17 mouse cellular contexts compared by ENCODE assay signal in the genomic region with DNA sequence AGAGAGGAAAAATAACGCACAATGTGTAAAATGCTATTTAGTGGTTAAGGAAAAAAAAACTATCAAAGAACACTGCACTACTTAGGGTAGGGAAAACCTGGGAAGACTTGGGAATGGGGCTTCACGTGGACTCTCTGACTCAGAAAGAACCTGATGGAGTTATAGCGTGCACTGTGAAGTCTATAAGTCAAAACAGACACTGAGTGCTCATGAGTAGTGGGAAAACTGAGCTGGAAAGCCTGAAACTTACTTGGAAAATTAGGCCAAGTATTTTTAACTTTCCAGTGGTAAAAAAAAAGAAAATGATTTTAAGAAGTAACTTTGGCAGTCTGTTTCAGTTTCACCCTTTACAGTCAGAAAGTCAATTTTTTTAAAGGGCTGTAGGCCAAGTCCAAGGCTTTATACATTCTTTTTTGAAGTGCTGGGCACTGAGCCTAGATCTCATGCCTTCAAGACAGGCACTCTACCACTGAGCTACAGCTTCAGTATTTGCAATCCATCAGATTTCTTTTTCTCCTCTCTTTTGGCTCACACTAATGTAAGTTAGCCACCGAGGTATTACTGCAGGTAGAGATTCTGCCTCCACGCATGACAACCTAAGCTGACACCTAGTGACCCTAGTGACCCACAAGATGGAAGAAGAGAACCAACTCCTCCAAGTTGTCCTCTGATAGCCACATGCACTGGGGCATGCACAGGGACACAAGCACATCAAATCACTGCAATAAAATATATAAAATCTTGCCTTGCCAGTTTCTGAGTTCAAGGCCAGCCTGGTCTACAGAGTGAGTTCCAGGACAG. TPM values are rescaled to one million over a fixed set of nuclear protein-coding genes. Genes with fewer than 3 reads are reported as not detected.
DNase-seq lines count a peak whose midpoint lies in the region; ATAC-seq and TF ChIP-seq lines count a peak whose summit lies in the region.
"Had no signal": no experiment of that assay in that cellular context is flagged by ENCODE, and none has a peak within 500 bp of the region (broad histone marks: within the 10 kb centered on the region; RNA-seq: fewer than 3 reads in every experiment).

No protein-coding gene starts in this region.

- DNase-seq in embryonic facial prominence, embryonic 10.5 days (ENCODE audit: low spot score) = no peak
- peak; percentile 57 for DNase-seq in kidney, postnatal 0 days (ENCODE audit: low spot score)
- peak; percentile 93 for DNase-seq in adipocyte (ENCODE audit: low spot score)
- no peak for DNase-seq in cerebellum, adult 9-10 months
- DNase-seq in left cerebral cortex, postnatal 10 days (ENCODE audit: extremely low spot score in 1 of 2, low spot score in 2 of 2) = no peak
- DNase-seq: adrenal gland, postnatal 25 days; B cell, adult 2 months; cerebellum, postnatal 10 days; embryo, embryonic 11 days; kidney, postnatal 25 days; layer of hippocampus, postnatal 36 days had no signal

- intact Hi-C loops in left cerebral cortex, postnatal 10 days (cut with DNase I) = no loop called here

- H3K9ac ChIP-seq in embryonic facial prominence, embryonic 13.5 days = no peak overlapping the region
- no peak overlapping the region for H3K9ac ChIP-seq in kidney, postnatal 0 days (ENCODE audit: low read depth, low read length)
- H3K9ac ChIP-seq in kidney, embryonic 14.5 days (ENCODE audit: low read depth, low read length) = no peak overlapping the region
- peak overlapping the region; percentile 14; the same call in 1 of the 2 replicates for H3K9ac ChIP-seq in lung, embryonic 16.5 days (ENCODE audit: low read length)
- H3K9ac ChIP-seq: neural tube, embryonic 13.5 days had no signal

- H3K36me3 ChIP-seq in embryonic facial prominence, embryonic 13.5 days = peaks cover 26% of the 10 kb centered on the region; the same call in 1 of the 2 replicates
- peaks cover 45% of the 10 kb centered on the region for H3K36me3 ChIP-seq in embryonic facial prominence, embryonic 10.5 days (replicated peaks)
- H3K36me3 ChIP-seq in kidney, postnatal 0 days (ENCODE audit: insufficient read depth, low read length) = peaks cover 8% of the 10 kb centered on the region; the same call in 1 of the 2 replicates
- peaks cover 20% of the 10 kb centered on the region for H3K36me3 ChIP-seq in kidney, embryonic 14.5 days (ENCODE audit: control insufficient read depth, insufficient read depth, low read length)
- H3K36me3 ChIP-seq in lung, embryonic 16.5 days (ENCODE audit: control insufficient read depth, insufficient read depth, low read length) = peaks cover 2% of the 10 kb centered on the region

- no peak for TF ChIP-seq CTCF in kidney, postnatal 0 days (IDR thresholded peaks at IDR 0.05; ENCODE audit: low read depth)

- H3K27ac ChIP-seq in embryonic facial prominence, embryonic 13.5 days = peak overlapping the region; percentile 83
- no peak overlapping the region for H3K27ac ChIP-seq in embryonic facial prominence, embryonic 10.5 days (replicated peaks)
- no peak overlapping the region for H3K27ac ChIP-seq in kidney, postnatal 0 days
- H3K27ac ChIP-seq in kidney, embryonic 14.5 days (ENCODE audit: low read depth, low read length) = no peak overlapping the region
- peak overlapping the region; percentile 80 for H3K27ac ChIP-seq in lung, embryonic 16.5 days (ENCODE audit: low read length)
- H3K27ac ChIP-seq: forebrain, embryonic 10.5 days; neural tube, embryonic 13.5 days had no signal

- H3K27me3 ChIP-seq in embryonic facial prominence, embryonic 13.5 days = no peaks in the 10 kb centered on the region
- H3K27me3 ChIP-seq in embryonic facial prominence, embryonic 10.5 days (replicated peaks; ENCODE audit: low read depth, poor library complexity, severe bottlenecking) = no peaks in the 10 kb centered on the region
- H3K27me3 ChIP-seq in kidney, postnatal 0 days (ENCODE audit: insufficient read depth, low read length) = no peaks in the 10 kb centered on the region
- no peaks in the 10 kb centered on the region for H3K27me3 ChIP-seq in kidney, embryonic 14.5 days (ENCODE audit: control insufficient read depth, insufficient read depth, low read length)
- H3K27me3 ChIP-seq in lung, embryonic 16.5 days (ENCODE audit: control insufficient read depth, insufficient read depth, low read depth, low read length) = no peaks in the 10 kb centered on the region
- H3K27me3 ChIP-seq: neural tube, embryonic 13.5 days had no signal

- 0 out of 2 replicates have a peak, but pooled peaks have one; percentile 37 for ATAC-seq in embryonic facial prominence, embryonic 13.5 days (ENCODE audit: insufficient number of reproducible peaks, insufficient read depth, low FRiP score, low TSS enrichment, low read depth)
- no peak for ATAC-seq in kidney, postnatal 0 days (replicated peaks; ENCODE audit: low FRiP score, low read depth)
- ATAC-seq in kidney, embryonic 14.5 days (ENCODE audit: low FRiP score, low TSS enrichment) = no peak
- peak; percentile 94 for ATAC-seq in lung, embryonic 16.5 days (ENCODE audit: low read depth)
- ATAC-seq: inflammation-experienced regulatory T-cells, adult 6 months had no signal

- no peak overlapping the region for H3K4me2 ChIP-seq in embryonic facial prominence, embryonic 13.5 days
- H3K4me2 ChIP-seq in kidney, postnatal 0 days (ENCODE audit: low read length) = no peak overlapping the region
- no peak overlapping the region for H3K4me2 ChIP-seq in kidney, embryonic 14.5 days (replicated peaks; ENCODE audit: low read depth, low read length)
- H3K4me2 ChIP-seq in lung, embryonic 16.5 days (ENCODE audit: low read depth, low read length) = no peak overlapping the region
- H3K4me2 ChIP-seq: neural tube, embryonic 13.5 days had no signal

- H3K9me3 ChIP-seq in embryonic facial prominence, embryonic 13.5 days = no peaks in the 10 kb centered on the region
- H3K9me3 ChIP-seq in embryonic facial prominence, embryonic 10.5 days = no peaks in the 10 kb centered on the region
- no peaks in the 10 kb centered on the region for H3K9me3 ChIP-seq in kidney, postnatal 0 days (replicated peaks; ENCODE audit: low read length)
- H3K9me3 ChIP-seq in kidney, embryonic 14.5 days (ENCODE audit: control insufficient read depth, low read length) = no peaks in the 10 kb centered on the region
- H3K9me3 ChIP-seq in lung, embryonic 16.5 days (ENCODE audit: control insufficient read depth, low read length) = no peaks in the 10 kb centered on the region
- H3K9me3 ChIP-seq: forebrain, embryonic 10.5 days; neural tube, embryonic 13.5 days had no signal

- H3K4me1 ChIP-seq in embryonic facial prominence, embryonic 13.5 days = peaks cover 10% of the 10 kb centered on the region
- no peaks in the 10 kb centered on the region; the same call in 1 of the 2 replicates for H3K4me1 ChIP-seq in embryonic facial prominence, embryonic 10.5 days
- H3K4me1 ChIP-seq in kidney, postnatal 0 days (replicated peaks; ENCODE audit: insufficient read depth, low read length) = no peaks in the 10 kb centered on the region
- H3K4me1 ChIP-seq in kidney, embryonic 14.5 days (ENCODE audit: control insufficient read depth, insufficient read depth, low read length) = no peaks in the 10 kb centered on the region
- H3K4me1 ChIP-seq in lung, embryonic 16.5 days (replicated peaks; ENCODE audit: control insufficient read depth, insufficient read depth, low read length) = peaks cover 3% of the 10 kb centered on the region
- H3K4me1 ChIP-seq: forebrain, embryonic 10.5 days; neural tube, embryonic 13.5 days had no signal

- H3K4me3 ChIP-seq in embryonic facial prominence, embryonic 13.5 days = no peak overlapping the region
- H3K4me3 ChIP-seq in embryonic facial prominence, embryonic 10.5 days = no peak overlapping the region
- no peak overlapping the region for H3K4me3 ChIP-seq in kidney, postnatal 0 days (replicated peaks; ENCODE audit: low read depth, low read length)
- no peak overlapping the region for H3K4me3 ChIP-seq in kidney, embryonic 14.5 days (ENCODE audit: low read length)
- no peak overlapping the region for H3K4me3 ChIP-seq in lung, embryonic 16.5 days (ENCODE audit: low read length)
- H3K4me3 ChIP-seq: forebrain, embryonic 10.5 days; neural tube, embryonic 13.5 days had no signal

- 51% methylated on average over 5 of the region's 5 CpGs for WGBS in embryonic facial prominence, embryonic 13.5 days
- 88% methylated on average over 5 of the region's 5 CpGs for WGBS in embryonic facial prominence, embryonic 10.5 days
- 69% methylated on average over 5 of the region's 5 CpGs for WGBS in kidney, postnatal 0 days
- WGBS in kidney, embryonic 14.5 days = 78% methylated on average over 5 of the region's 5 CpGs
- WGBS in lung, embryonic 16.5 days = 63% methylated on average over 5 of the region's 5 CpGs

RNA-seq across cellular contexts. Expression of gene Zbtb37, which starts 9.0 kb away (rescaled TPM):
- 8.8 and 11.7 TPM in 2 replicates for polyA plus RNA-seq in embryonic facial prominence, embryonic 13.5 days (2015; fragmentation: Nextera tagmentation; extraction: Ambion mirVana)
- polyA plus RNA-seq in embryonic facial prominence, embryonic 10.5 days (2016; fragmentation: Nextera tagmentation; extraction: Ambion mirVana) = 5.7 TPM in 2 replicates
- polyA plus RNA-seq in kidney, postnatal 0 days (2015; fragmentation: Nextera tagmentation; extraction: Ambion mirVana) = 5.1 and 7.4 TPM in 2 replicates
- polyA plus RNA-seq in kidney, embryonic 14.5 days (2014; fragmentation: Nextera tagmentation; extraction: Ambion mirVana) = 11.0 and 13.3 TPM in 2 replicates
- polyA plus RNA-seq in lung, embryonic 16.5 days (2015; fragmentation: Nextera tagmentation; extraction: Ambion mirVana) = 7.5 and 12.2 TPM in 2 replicates
- total RNA-seq in left cerebral cortex, postnatal 10 days (2021) = 10 to 100 TPM; 18.4 to 29.5 TPM

RNA-seq across cellular contexts. Expression of gene Dars2, which starts 44.8 kb away (rescaled TPM):
- polyA plus RNA-seq in embryonic facial prominence, embryonic 13.5 days (2015; fragmentation: Nextera tagmentation; extraction: Ambion mirVana) = 26.2 TPM in 2 replicates
- 59.0 and 68.3 TPM in 2 replicates for polyA plus RNA-seq in embryonic facial prominence, embryonic 10.5 days (2016; fragmentation: Nextera tagmentation; extraction: Ambion mirVana)
- polyA plus RNA-seq in kidney, postnatal 0 days (2015; fragmentation: Nextera tagmentation; extraction: Ambion mirVana) = 23.5 and 25.8 TPM in 2 replicates
- polyA plus RNA-seq in kidney, embryonic 14.5 days (2014; fragmentation: Nextera tagmentation; extraction: Ambion mirVana) = 26.6 and 45.4 TPM in 2 replicates
- 30.8 and 31.8 TPM in 2 replicates for polyA plus RNA-seq in lung, embryonic 16.5 days (2015; fragmentation: Nextera tagmentation; extraction: Ambion mirVana)
- total RNA-seq in left cerebral cortex, postnatal 10 days (2021) = 10 to 100 TPM; 23.3 to 27.8 TPM

RNA-seq across cellular contexts. Expression of gene Cenpl, which starts 44.9 kb away (rescaled TPM):
- 36.1 and 36.2 TPM in 2 replicates for polyA plus RNA-seq in embryonic facial prominence, embryonic 13.5 days (2015; fragmentation: Nextera tagmentation; extraction: Ambion mirVana)
- 36.2 and 40.7 TPM in 2 replicates for polyA plus RNA-seq in embryonic facial prominence, embryonic 10.5 days (2016; fragmentation: Nextera tagmentation; extraction: Ambion mirVana)
- polyA plus RNA-seq in kidney, postnatal 0 days (2015; fragmentation: Nextera tagmentation; extraction: Ambion mirVana) = 16.7 and 17.8 TPM in 2 replicates
- 32.7 and 36.2 TPM in 2 replicates for polyA plus RNA-seq in kidney, embryonic 14.5 days (2014; fragmentation: Nextera tagmentation; extraction: Ambion mirVana)
- polyA plus RNA-seq in lung, embryonic 16.5 days (2015; fragmentation: Nextera tagmentation; extraction: Ambion mirVana) = 37.8 and 38.3 TPM in 2 replicates
- total RNA-seq in left cerebral cortex, postnatal 10 days (2021) = 1 to 10 TPM; 2.1 to 2.3 TPM

RNA-seq across cellular contexts. Expression of gene Serpinc1, which starts 47.2 kb away (rescaled TPM):
- 2.3 and 5.5 TPM in 2 replicates for polyA plus RNA-seq in embryonic facial prominence, embryonic 13.5 days (2015; fragmentation: Nextera tagmentation; extraction: Ambion mirVana)
- 2.3 and 2.5 TPM in 2 replicates for polyA plus RNA-seq in embryonic facial prominence, embryonic 10.5 days (2016; fragmentation: Nextera tagmentation; extraction: Ambion mirVana)
- 1.8 TPM in 2 replicates for polyA plus RNA-seq in kidney, postnatal 0 days (2015; fragmentation: Nextera tagmentation; extraction: Ambion mirVana)
- polyA plus RNA-seq in kidney, embryonic 14.5 days (2014; fragmentation: Nextera tagmentation; extraction: Ambion mirVana) = 1.9 and 2.2 TPM in 2 replicates
- 2.8 and 13.9 TPM in 2 replicates for polyA plus RNA-seq in lung, embryonic 16.5 days (2015; fragmentation: Nextera tagmentation; extraction: Ambion mirVana)
- total RNA-seq in left cerebral cortex, postnatal 10 days (2021) = under 1 TPM; 0.11 to 0.24 TPM

Comparison
In these comparisons a context has a peak if more than half of its experiments do, and no peak if none do; other contexts are left out.
1. H3K27ac ChIP-seq: peak in embryonic facial prominence, embryonic 13.5 days (single experiment) and lung, embryonic 16.5 days (single experiment); none in embryonic facial prominence, embryonic 10.5 days (single experiment), kidney, postnatal 0 days (single experiment) and kidney, embryonic 14.5 days (single experiment).
2. ATAC-seq: peak in embryonic facial prominence, embryonic 13.5 days (single experiment) and lung, embryonic 16.5 days (single experiment); none in kidney, postnatal 0 days (single experiment) and kidney, embryonic 14.5 days (single experiment).
3. DNase-seq: peak in kidney, postnatal 0 days (single experiment) and adipocyte (single experiment); none in embryonic facial prominence, embryonic 10.5 days (single experiment), cerebellum, adult 9-10 months (single experiment) and left cerebral cortex, postnatal 10 days (0 of 2).